Mouse (Mus musculus) hindbrain, embryonic 14.5 days (tissue): Measurements from ENCODE around the gene Trim52. TPM values are rescaled to one million over a fixed set of nuclear protein-coding genes. Genes with fewer than 3 reads are reported as not detected.

Experiments used
- ATAC-seq: fragments of 200-750 bp; cut with Nextera tagmentation; 2 replicates; pipeline ENCODE4 v1.8.0; 2017; ENCODE audit warnings: moderate number of reproducible peaks, mild to moderate bottlenecking, moderate TSS enrichment, moderate library complexity; ENCODE audit not compliant: low FRiP score
- DNase-seq: peaks from one replicate; pipeline ENCODE4 v3.0.0-alpha.2; 2015; ENCODE audit warnings: low spot score
- H3K27ac ChIP-seq: fragments of 300-500 bp; sonication (generic); 2 replicates; pipeline ENCODE4 v1.5.1; 2014; ENCODE audit warnings: mild to moderate bottlenecking, moderate library complexity
- H3K27me3 ChIP-seq: fragments of 300-500 bp; sonication (generic); 2 replicates; pipeline ENCODE4 v1.6.1; 2014; ENCODE audit warnings: mild to moderate bottlenecking, low read length, mixed read lengths; ENCODE audit not compliant: control insufficient read depth, insufficient read depth
- H3K36me3 ChIP-seq: fragments of 300-500 bp; sonication (generic); replicated peaks from 2 replicates; pipeline ENCODE4 v1.6.1; 2014; ENCODE audit not compliant: control insufficient read depth, insufficient read depth
- H3K4me1 ChIP-seq: fragments of 300-500 bp; sonication (generic); replicated peaks from 2 replicates; pipeline ENCODE4 v1.6.1; 2014; ENCODE audit warnings: antibody characterized with exemption, low read length, mixed read lengths; ENCODE audit not compliant: control insufficient read depth, insufficient read depth
- H3K4me2 ChIP-seq: fragments of 300-500 bp; sonication (generic); replicated peaks from 2 replicates; pipeline ENCODE4 v1.6.1; 2014; ENCODE audit warnings: mild to moderate bottlenecking, moderate library complexity
- H3K4me3 ChIP-seq: fragments of 300-500 bp; sonication (generic); replicated peaks from 2 replicates; pipeline ENCODE4 v1.5.1; 2014; ENCODE audit warnings: mild to moderate bottlenecking, low read length
- H3K9ac ChIP-seq: fragments of 300-500 bp; sonication (generic); 2 replicates; pipeline ENCODE4 v1.6.1; 2014
- H3K9me3 ChIP-seq: fragments of 300-500 bp; sonication (generic); 2 replicates; pipeline ENCODE4 v1.6.1; 2016; ENCODE audit warnings: low read length; ENCODE audit not compliant: control insufficient read depth
- WGBS: fragments of 180-500 bp; shearing (Covaris S2); extraction: QIAGEN DNeasy Blood & Tissue Kit; methylation state at CpG from one replicate; pipeline ENCODE4 v1.1.7; 2014; 5-methylcytosine and 5-hydroxymethylcytosine counted together
- polyA plus RNA-seq: library from polyadenylated mRNA; unstranded; fragments of >200 nt; fragmentation: Nextera tagmentation; extraction: Ambion mirVana; gene quantifications from 2 replicates; pipeline ENCODE4 v1.2.1, GENCODE M21; 2014

Trim52 gene
- not detected in 2 replicates for polyA plus RNA-seq

DNA sequence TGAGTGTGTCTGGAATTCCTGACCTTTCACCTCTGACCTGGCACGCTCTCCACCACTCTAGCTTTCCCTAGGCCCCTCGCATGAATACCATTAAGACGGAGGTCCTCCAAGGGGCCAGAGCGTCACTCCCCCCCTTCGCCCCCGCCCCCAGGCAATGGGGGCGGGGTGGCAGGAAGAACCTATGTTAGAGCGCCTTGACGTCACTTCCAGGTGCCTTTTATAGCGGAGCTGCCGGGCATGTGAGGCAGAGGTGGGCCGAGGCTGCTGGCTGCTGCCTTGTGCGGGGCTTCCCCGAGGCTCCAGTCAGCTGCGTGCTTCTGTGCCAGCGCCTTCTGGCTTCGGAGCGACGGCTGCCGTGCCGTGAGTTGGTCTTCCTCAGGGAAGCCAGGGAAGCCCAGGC, at the start of gene Trim52:
TSS of gene Trim52 (plus strand) at position 219 of the 400 bp plus-strand sequence.
- Histone ChIP-seq H3K9ac (no peak within 1 kb of the TSS), H3K36me3 (no peaks in the 10 kb centered on the region), H3K27me3 (no peaks in the 10 kb centered on the region), H3K27ac (no peak within 1 kb of the TSS), H3K4me1 (no peaks in the 10 kb centered on the region), H3K4me2 (no peak within 1 kb of the TSS), H3K4me3 (no peak within 1 kb of the TSS), H3K9me3 (no peaks in the 10 kb centered on the region)
- DNase-seq = no peak
- ATAC-seq = peak; percentile 51; the same call in 1 of the 2 replicates
- 94% methylated on average over 21 of the region's 21 CpGs for WGBS

DNA sequence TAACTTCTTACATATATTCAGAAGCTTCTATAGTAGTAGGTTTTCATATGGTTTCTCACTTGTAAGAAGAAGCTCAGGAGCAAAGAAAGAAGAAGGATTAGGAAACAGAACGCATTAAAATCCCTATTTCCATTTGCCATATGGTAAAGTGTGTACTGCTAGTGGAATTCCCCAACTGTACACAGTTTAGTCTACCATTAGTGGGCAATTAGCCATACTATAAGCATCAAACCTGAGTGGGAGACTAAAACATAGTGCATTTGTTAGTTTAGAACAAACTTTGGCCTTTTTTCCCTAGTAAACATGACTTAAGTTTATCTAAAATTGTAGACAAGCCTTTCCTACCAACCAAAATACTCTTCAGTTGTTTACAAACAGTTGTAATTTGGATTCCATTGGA, 33.4 kb upstream of the Trim52 start:
- no peak overlapping the region for H3K9ac ChIP-seq
- no peaks in the 10 kb centered on the region for H3K4me1 ChIP-seq
- DNase-seq (no peak), ATAC-seq (no peak)
- no peak overlapping the region for H3K4me2 ChIP-seq
- WGBS = 86% methylated on average over 1 of the region's 1 CpGs
- H3K9me3 ChIP-seq = no peaks in the 10 kb centered on the region
- H3K4me3 ChIP-seq = no peak overlapping the region
- no peaks in the 10 kb centered on the region for H3K27me3 ChIP-seq
- H3K36me3 ChIP-seq = no peaks in the 10 kb centered on the region
- H3K27ac ChIP-seq = no peak overlapping the region

DNA sequence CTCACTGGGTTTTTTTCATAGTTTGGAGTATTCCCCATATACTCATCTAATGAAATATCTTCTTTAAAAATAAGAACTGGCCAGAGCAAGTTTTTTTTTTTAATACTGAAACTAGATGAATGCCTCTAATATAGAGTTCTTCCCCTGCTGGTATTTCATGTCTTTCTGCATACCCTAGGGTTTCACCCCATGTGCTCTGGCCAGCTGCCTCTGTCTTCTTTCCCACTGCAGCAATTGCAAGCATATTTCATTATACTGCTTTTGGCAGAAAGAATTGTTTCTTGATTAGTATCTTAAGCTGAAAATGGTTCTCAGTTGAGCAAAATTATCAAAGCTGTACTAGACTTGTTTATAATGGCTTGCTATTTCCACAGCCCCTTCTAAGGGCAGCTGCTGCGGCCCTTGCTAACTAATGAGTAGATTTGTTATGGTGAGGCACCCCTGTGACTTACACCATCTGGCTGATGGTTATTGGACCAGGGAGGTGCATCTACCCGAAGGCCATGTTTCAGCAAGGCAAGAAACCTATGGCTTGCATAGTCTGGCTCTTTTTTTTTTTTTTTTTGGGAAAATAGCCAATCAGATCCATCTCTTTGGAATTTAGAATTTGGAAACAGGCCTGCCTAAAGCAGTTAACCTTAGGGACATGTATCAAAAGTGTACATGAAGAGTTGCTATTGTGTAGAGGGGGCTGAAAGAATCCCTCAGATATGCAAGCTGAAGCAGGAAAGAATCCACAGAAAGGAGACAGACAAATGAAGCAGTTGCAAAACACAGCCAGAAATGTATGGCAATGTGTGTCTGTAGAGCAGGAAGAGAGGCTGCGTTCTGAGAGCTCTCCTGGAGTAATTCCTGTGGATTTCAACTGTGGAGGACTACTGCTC, 30.6 kb upstream of the Trim52 start:
- Histone ChIP-seq H3K9me3 (no peaks in the 10 kb centered on the region), H3K9ac (no peak overlapping the region), H3K4me1 (no peaks in the 10 kb centered on the region), H3K4me3 (no peak overlapping the region), H3K27ac (no peak overlapping the region), H3K27me3 (no peaks in the 10 kb centered on the region), H3K4me2 (no peak overlapping the region), H3K36me3 (no peaks in the 10 kb centered on the region)
- 48% methylated on average over 3 of the region's 3 CpGs for WGBS
- ATAC-seq (peak; percentile 95), DNase-seq (peak; percentile 40)

DNA sequence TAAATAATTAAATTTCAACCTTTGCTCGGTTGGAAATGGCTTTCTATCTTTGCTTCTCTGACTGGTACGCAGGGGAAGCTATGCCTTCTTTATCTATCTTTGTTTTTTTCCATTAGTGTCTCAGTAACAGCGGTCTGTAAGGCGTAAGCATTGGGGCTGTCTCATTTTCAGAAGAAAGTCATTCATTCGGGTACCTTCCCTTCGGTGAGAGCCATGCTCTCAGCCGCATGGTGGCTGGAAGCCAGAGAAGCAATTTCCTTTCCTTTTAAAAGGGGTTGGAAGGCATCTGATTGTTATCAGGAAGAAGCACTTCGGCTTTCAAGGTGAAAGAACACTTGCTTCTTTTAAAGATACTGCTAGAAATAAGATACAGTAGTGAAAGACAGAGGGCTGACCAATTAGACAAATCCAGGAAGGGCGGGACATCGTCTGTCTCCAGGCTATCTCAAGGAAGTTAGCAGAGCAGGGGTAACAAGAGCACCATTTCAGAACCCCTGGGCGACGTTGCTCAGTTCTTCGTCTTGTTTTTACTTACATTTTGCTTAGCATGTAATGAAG, 17.4 kb upstream of the Trim52 start:
- H3K36me3 ChIP-seq = no peaks in the 10 kb centered on the region
- no peaks in the 10 kb centered on the region for H3K9me3 ChIP-seq
- WGBS = 83% methylated on average over 13 of the region's 13 CpGs
- ATAC-seq (no peak), DNase-seq (no peak)
- no peak overlapping the region for H3K27ac ChIP-seq
- H3K4me2 ChIP-seq = no peak overlapping the region
- H3K4me3 ChIP-seq = no peak overlapping the region
- no peaks in the 10 kb centered on the region for H3K27me3 ChIP-seq
- H3K9ac ChIP-seq = no peak overlapping the region
- H3K4me1 ChIP-seq = no peaks in the 10 kb centered on the region

DNA sequence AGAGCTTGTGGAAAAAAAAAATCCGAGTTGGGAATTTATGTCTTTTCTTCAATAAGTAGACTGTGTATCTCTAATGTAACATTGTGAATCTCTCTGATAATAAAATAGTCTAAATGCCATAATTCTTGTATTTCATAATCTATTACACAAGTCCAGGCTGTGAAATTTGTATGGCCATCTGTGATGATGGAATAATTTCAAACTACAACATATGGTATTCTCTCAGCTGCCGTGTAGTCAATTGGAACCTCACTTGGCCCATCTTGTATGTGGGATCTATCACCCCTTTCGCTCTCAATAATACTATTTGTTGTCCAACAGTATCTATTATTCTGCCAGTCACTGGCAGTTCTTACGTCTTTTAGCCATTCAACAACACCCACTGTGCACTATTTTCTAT, 9.2 kb upstream of the Trim52 start:
- no peak overlapping the region for H3K27ac ChIP-seq
- ATAC-seq (no peak), DNase-seq (no peak)
- no peaks in the 10 kb centered on the region for H3K27me3 ChIP-seq
- H3K4me3 ChIP-seq = no peak overlapping the region
- H3K9ac ChIP-seq = no peak overlapping the region
- H3K4me2 ChIP-seq = no peak overlapping the region
- H3K9me3 ChIP-seq = no peaks in the 10 kb centered on the region
- WGBS = 89% methylated on average over 4 of the region's 4 CpGs
- H3K4me1 ChIP-seq = no peaks in the 10 kb centered on the region
- no peaks in the 10 kb centered on the region for H3K36me3 ChIP-seq

DNA sequence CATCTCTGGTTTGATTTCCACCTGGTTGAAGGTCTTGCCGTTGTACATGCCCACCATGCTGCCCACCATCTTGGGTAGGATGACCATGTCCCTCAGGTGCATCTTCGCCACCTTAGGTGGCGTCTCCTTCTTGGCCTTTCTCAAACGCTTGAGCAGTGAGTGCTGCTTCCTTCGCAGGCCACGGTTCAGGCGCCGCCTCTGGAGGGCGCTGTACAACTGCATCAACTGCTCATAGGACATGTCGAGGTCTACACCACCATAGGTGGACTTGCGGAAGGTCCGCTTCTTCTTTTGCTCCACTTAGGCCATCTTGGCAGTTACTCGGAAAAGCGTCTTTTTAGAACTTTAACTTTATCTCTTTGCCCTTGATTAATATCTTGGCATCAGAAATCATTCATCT, 5.1 kb upstream of the Trim52 start:
- 95% methylated on average over 14 of the region's 14 CpGs for WGBS
- Histone ChIP-seq H3K4me1 (no peaks in the 10 kb centered on the region), H3K4me3 (no peak overlapping the region), H3K9me3 (no peaks in the 10 kb centered on the region), H3K4me2 (no peak overlapping the region), H3K36me3 (no peaks in the 10 kb centered on the region), H3K27me3 (no peaks in the 10 kb centered on the region), H3K9ac (no peak overlapping the region), H3K27ac (no peak overlapping the region)
- no peak for ATAC-seq
- no peak for DNase-seq

DNA sequence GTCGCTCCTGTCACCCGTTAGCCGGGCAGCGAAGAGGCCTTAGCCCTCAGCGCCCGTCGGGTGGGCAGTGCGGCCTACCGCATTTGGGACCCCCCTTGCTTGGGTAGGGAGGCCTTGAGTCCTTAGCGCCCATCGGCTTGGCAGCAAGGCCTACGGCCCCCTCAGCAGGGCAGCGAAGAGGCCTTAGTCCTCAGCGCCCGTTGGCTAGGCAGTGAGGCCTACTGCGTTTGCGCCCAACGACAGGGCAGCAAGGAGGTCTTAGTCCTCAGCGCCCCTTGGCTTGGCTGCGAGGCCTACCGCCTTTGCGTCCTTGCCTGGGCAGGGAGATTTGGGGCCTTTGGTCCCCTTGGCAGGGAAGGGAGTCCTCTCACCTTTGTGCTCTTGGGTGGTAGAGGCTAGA, 427 bp downstream of the Trim52 start:
- Histone ChIP-seq H3K9ac (no peak overlapping the region), H3K9me3 (no peaks in the 10 kb centered on the region), H3K4me2 (no peak overlapping the region), H3K27ac (no peak overlapping the region), H3K27me3 (no peaks in the 10 kb centered on the region), H3K4me3 (no peak overlapping the region), H3K36me3 (no peaks in the 10 kb centered on the region), H3K4me1 (no peaks in the 10 kb centered on the region)
- ATAC-seq = no peak
- WGBS = 98% methylated on average over 22 of the region's 22 CpGs
- no peak for DNase-seq

DNA sequence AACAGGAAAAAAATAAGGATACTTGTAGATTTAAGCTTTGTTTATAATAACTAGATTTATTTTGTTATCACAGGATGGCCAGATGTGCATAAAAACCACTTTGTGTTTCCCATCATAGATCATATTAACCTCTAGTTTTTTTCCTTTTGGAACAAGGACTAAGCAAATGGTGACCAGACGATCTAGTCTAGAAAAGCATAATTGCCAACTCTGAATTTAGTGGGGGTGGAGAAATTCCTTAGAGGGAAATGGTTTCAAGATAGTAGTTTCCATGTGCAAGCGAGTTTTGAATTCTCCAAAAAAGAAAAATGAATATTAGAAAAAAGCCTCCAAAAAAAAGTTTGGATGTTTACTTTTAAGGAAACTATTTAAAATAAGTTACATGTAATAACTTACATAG, 13.4 kb downstream of the Trim52 start:
- Histone ChIP-seq H3K36me3 (no peaks in the 10 kb centered on the region), H3K27ac (no peak overlapping the region), H3K4me2 (no peak overlapping the region), H3K4me1 (no peaks in the 10 kb centered on the region), H3K9ac (no peak overlapping the region), H3K4me3 (no peak overlapping the region), H3K9me3 (no peaks in the 10 kb centered on the region), H3K27me3 (no peaks in the 10 kb centered on the region)
- 85% methylated on average over 2 of the region's 2 CpGs for WGBS
- no peak for ATAC-seq
- DNase-seq = no peak

DNA sequence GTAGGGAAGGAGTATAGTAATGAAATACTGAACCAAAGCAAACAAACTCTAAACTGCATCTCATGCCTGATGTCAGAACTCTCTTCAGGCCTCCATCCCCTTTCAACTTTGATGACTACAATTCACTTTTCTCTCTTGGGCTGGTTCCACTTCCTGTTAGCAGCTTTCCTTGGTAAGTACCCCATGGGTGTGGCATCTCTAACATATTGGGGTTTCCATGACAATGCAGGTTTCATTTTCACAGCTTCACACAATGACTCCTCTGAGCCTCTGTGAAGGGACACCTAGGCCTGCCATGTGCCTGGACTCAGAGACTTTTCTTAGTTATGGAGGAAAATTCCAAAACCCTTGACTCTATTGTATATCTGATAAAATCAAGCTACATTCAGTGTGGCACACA, 30.3 kb downstream of the Trim52 start:
- no peak for ATAC-seq

More for the DNA sequence above, 30.3 kb downstream of the Trim52 start:
- H3K9me3 ChIP-seq = no peaks in the 10 kb centered on the region; the same call in 1 of the 2 replicates
- H3K27me3 ChIP-seq = no peaks in the 10 kb centered on the region
- no peak overlapping the region for H3K9ac ChIP-seq
- H3K4me3 ChIP-seq = no peak overlapping the region
- DNase-seq = peak; percentile 10
- no peaks in the 10 kb centered on the region for H3K4me1 ChIP-seq
- no peaks in the 10 kb centered on the region for H3K36me3 ChIP-seq
- H3K4me2 ChIP-seq = no peak overlapping the region
- no peak overlapping the region for H3K27ac ChIP-seq
